Mouse (Mus musculus) heart, adult 18-20 months (tissue): Measurements from ENCODE around the gene Mical2. TPM values are rescaled to one million over a fixed set of nuclear protein-coding genes. Genes with fewer than 3 reads are reported as not detected.
A peak's percentile ranks its signal among the peaks of the same experiment; 100 is the strongest.

ENCODE experiments used
- DNase-seq, 2 experiments: peaks; one replicate each; pipeline ENCODE4 v3.0.0; 2021 to 2022; ENCODE audit warnings: mixed read lengths in 1 of 2
- total RNA-seq, 2 experiments: library from RNA; stranded (reverse); gene quantifications; 2 replicates each; pipeline ENCODE4 v1.2.3; 2021

Gene Mical2
- total RNA-seq, 2 experiments from 2014 or later = 80.4 to 85.1 TPM

GRCm38 (mm10) chr7:112275883-112276282, 50.2 kb downstream of the Mical2 start:
- no peak for DNase-seq

GRCm38 (mm10) chr7:112276823-112277222, 51.2 kb downstream of the Mical2 start:
- DNase-seq = peak; percentile 59 to 78

- DNase-seq = no peak
Measured at GRCm38 (mm10) chr7:112278648-112279047, 53.0 kb downstream of the Mical2 start.

GRCm38 (mm10) chr7:112280474-112280873, 54.8 kb downstream of the Mical2 start:
- peak in 1 of 2 experiments; percentile 84 for DNase-seq

GRCm38 (mm10) chr7:112283606-112284310, 58.1 kb downstream of the Mical2 start:
- DNase-seq = no peak

GRCm38 (mm10) chr7:112285573-112285972, 59.9 kb downstream of the Mical2 start:
- peak in 1 of 2 experiments; percentile 28 for DNase-seq

- DNase-seq = no peak
Measured at GRCm38 (mm10) chr7:112288352-112289107, 62.9 kb downstream of the Mical2 start.

- DNase-seq = peak in 1 of 2 experiments; percentile 58
Measured at GRCm38 (mm10) chr7:112289514-112289913, 63.9 kb downstream of the Mical2 start.

GRCm38 (mm10) chr7:112289990-112290389, 64.3 kb downstream of the Mical2 start:
- peak; percentile 67 to 68 for DNase-seq

GRCm38 (mm10) chr7:112293456-112294104, 67.9 kb downstream of the Mical2 start:
- DNase-seq = no peak

- DNase-seq = peak in 1 of 2 experiments; percentile 59
Measured at GRCm38 (mm10) chr7:112295426-112296221, 70.0 kb downstream of the Mical2 start.

- peak; percentile 73 to 77 for DNase-seq
Measured at GRCm38 (mm10) chr7:112298032-112298431, 72.4 kb downstream of the Mical2 start.

- peak; percentile 54 to 57 for DNase-seq
Measured at GRCm38 (mm10) chr7:112298871-112299422, 73.3 kb downstream of the Mical2 start.

- peak; percentile 75 to 86 for DNase-seq
Measured at GRCm38 (mm10) chr7:112299521-112300096, 74.0 kb downstream of the Mical2 start.

GRCm38 (mm10) chr7:112300141-112300540, 74.5 kb downstream of the Mical2 start:
- no peak for DNase-seq

- DNase-seq = no peak
Measured at GRCm38 (mm10) chr7:112301052-112301451, 75.4 kb downstream of the Mical2 start.

- peak in 1 of 2 experiments; percentile 50 for DNase-seq
Measured at GRCm38 (mm10) chr7:112304382-112304781, 78.7 kb downstream of the Mical2 start.

- DNase-seq = no peak
Measured at GRCm38 (mm10) chr7:112309289-112310016, 83.8 kb downstream of the Mical2 start.

- no peak for DNase-seq
Measured at GRCm38 (mm10) chr7:112310017-112310360, 84.3 kb downstream of the Mical2 start.

- peak in 1 of 2 experiments; percentile 27 for DNase-seq
Measured at GRCm38 (mm10) chr7:112313211-112313610, 87.6 kb downstream of the Mical2 start.

- no peak for DNase-seq
Measured at GRCm38 (mm10) chr7:112313670-112314069, 88.0 kb downstream of the Mical2 start.
